Mouse (Mus musculus) forebrain, embryonic 11.5 days (tissue): ENCODE data around the gene Polm. TPM values are rescaled to one million over a fixed set of nuclear protein-coding genes. Genes with fewer than 3 reads are reported as not detected.
A peak's percentile ranks its signal among the peaks of the same experiment; 100 is the strongest.

ENCODE experiments used
- ATAC-seq: fragments of 200-750 bp; cut with Nextera tagmentation; replicated peaks from 2 replicates; pipeline ENCODE4 v1.8.0; 2017; ENCODE audit warnings: moderate TSS enrichment; ENCODE audit not compliant: low FRiP score
- DNase-seq: peaks from one replicate; pipeline ENCODE4 v3.0.0-alpha.2; 2017; ENCODE audit warnings: low spot score
- H3K27ac ChIP-seq: fragments of 300-500 bp; sonication (generic); 2 replicates; pipeline ENCODE4 v1.5.1; 2014; ENCODE audit warnings: low read depth, low read length
- H3K27me3 ChIP-seq: fragments of 300-500 bp; sonication (generic); 2 replicates; pipeline ENCODE4 v1.6.1; 2014; ENCODE audit warnings: mild to moderate bottlenecking, low read length, mixed read lengths; ENCODE audit not compliant: control insufficient read depth, insufficient read depth
- H3K36me3 ChIP-seq: fragments of 300-500 bp; sonication (generic); 2 replicates; pipeline ENCODE4 v1.6.1; 2014; ENCODE audit warnings: mild to moderate bottlenecking, low read length, moderate library complexity, mixed read lengths; ENCODE audit not compliant: control insufficient read depth, insufficient read depth
- H3K4me1 ChIP-seq: fragments of 300-500 bp; sonication (generic); replicated peaks from 2 replicates; pipeline ENCODE4 v1.6.1; 2014; ENCODE audit warnings: low read length, mixed read lengths; ENCODE audit not compliant: control insufficient read depth, insufficient read depth
- H3K4me2 ChIP-seq: fragments of 300-500 bp; sonication (generic); 2 replicates; pipeline ENCODE4 v1.6.1; 2014; ENCODE audit warnings: low read depth, mild to moderate bottlenecking, low read length, moderate library complexity, mixed read lengths; ENCODE audit not compliant: severe bottlenecking
- H3K4me3 ChIP-seq: fragments of 300-500 bp; sonication (generic); 2 replicates; pipeline ENCODE4 v1.5.1; 2014; ENCODE audit warnings: low read depth, low read length
- H3K9ac ChIP-seq: fragments of 300-500 bp; sonication (generic); 2 replicates; pipeline ENCODE4 v1.6.1; 2014; ENCODE audit warnings: low read length
- H3K9me3 ChIP-seq: fragments of 300-500 bp; sonication (generic); 2 replicates; pipeline ENCODE4 v1.6.1; 2016; ENCODE audit warnings: low read length, mixed read lengths; ENCODE audit not compliant: control insufficient read depth
- WGBS: fragments of 180-500 bp; shearing (Covaris S2); extraction: QIAGEN DNeasy Blood & Tissue Kit; methylation state at CpG from one replicate; pipeline ENCODE4 v1.1.7; 2014; 5-methylcytosine and 5-hydroxymethylcytosine counted together
- polyA plus RNA-seq: library from polyadenylated mRNA; unstranded; fragments of >200 nt; fragmentation: Nextera tagmentation; extraction: Ambion mirVana; gene quantifications from 2 replicates; pipeline ENCODE4 v1.2.1, GENCODE M21; 2014

The Polm gene
- polyA plus RNA-seq, 1 experiment from 2014 or later = 8.8 TPM

- DNase-seq (no peak), ATAC-seq (no peak)
- WGBS = 84% methylated on average over 3 of the region's 3 CpGs
- Histone ChIP-seq H3K9me3 (no peaks in the 10 kb centered on the region), H3K4me2 (no peak overlapping the region), H3K36me3 (peaks cover 2% of the 10 kb centered on the region; the same call in 1 of the 2 replicates), H3K4me3 (no peak overlapping the region), H3K4me1 (no peaks in the 10 kb centered on the region), H3K9ac (no peak overlapping the region), H3K27me3 (no peaks in the 10 kb centered on the region), H3K27ac (no peak overlapping the region)
Observed at GRCm38 (mm10) chr11:5805711-5806110, 32.1 kb downstream of the Polm start.

- H3K27me3 ChIP-seq = no peaks in the 10 kb centered on the region
- no peak overlapping the region for H3K4me3 ChIP-seq
- no peaks in the 10 kb centered on the region for H3K9me3 ChIP-seq
- no peak overlapping the region for H3K9ac ChIP-seq
- no peak for ATAC-seq
- WGBS = 76% methylated on average over 5 of the region's 5 CpGs
- no peak overlapping the region for H3K27ac ChIP-seq
- no peak for DNase-seq
- peaks cover 2% of the 10 kb centered on the region; the same call in 1 of the 2 replicates for H3K36me3 ChIP-seq
- H3K4me1 ChIP-seq = no peaks in the 10 kb centered on the region
- no peak overlapping the region for H3K4me2 ChIP-seq
Observed at GRCm38 (mm10) chr11:5804174-5804573, 33.6 kb downstream of the Polm start.

GRCm38 (mm10) chr11:5803551-5803981 is 34.2 kb downstream of the Polm start, which contains the start of gene Pgam2:
TSS of gene Pgam2 (minus strand) at chr11:5803733.
- ATAC-seq = no peak
- no peak for DNase-seq

GRCm38 (mm10) chr11:5802457-5803217 is 35.2 kb downstream of the Polm start:
- WGBS = 80% methylated on average over 8 of the region's 8 CpGs
- DNase-seq (no peak), ATAC-seq (no peak)
- Histone ChIP-seq H3K9me3 (no peaks in the 10 kb centered on the region), H3K4me1 (no peaks in the 10 kb centered on the region), H3K4me2 (no peak overlapping the region), H3K27me3 (no peaks in the 10 kb centered on the region), H3K4me3 (no peak overlapping the region), H3K27ac (no peak overlapping the region), H3K9ac (no peak overlapping the region), H3K36me3 (peaks cover 8% of the 10 kb centered on the region; the same call in 1 of the 2 replicates)

More at GRCm38 (mm10) chr11:5803551-5803981, 34.2 kb downstream of the Polm start, which contains the start of gene Pgam2:
- Histone ChIP-seq H3K36me3 (peaks cover 2% of the 10 kb centered on the region; the same call in 1 of the 2 replicates), H3K4me2 (no peak within 1 kb of the TSS), H3K4me3 (no peak within 1 kb of the TSS), H3K4me1 (no peaks in the 10 kb centered on the region), H3K9ac (no peak within 1 kb of the TSS), H3K27me3 (no peaks in the 10 kb centered on the region), H3K9me3 (no peaks in the 10 kb centered on the region), H3K27ac (no peak within 1 kb of the TSS)
- WGBS = 66% methylated on average over 8 of the region's 8 CpGs

GRCm38 (mm10) chr11:5802005-5802404 is 35.8 kb downstream of the Polm start:
- no peak for ATAC-seq
- Histone ChIP-seq H3K4me2 (no peak overlapping the region), H3K9ac (no peak overlapping the region), H3K9me3 (no peaks in the 10 kb centered on the region), H3K27ac (no peak overlapping the region), H3K4me3 (no peak overlapping the region), H3K36me3 (peaks cover 8% of the 10 kb centered on the region; the same call in 1 of the 2 replicates), H3K4me1 (no peaks in the 10 kb centered on the region), H3K27me3 (no peaks in the 10 kb centered on the region)
- DNase-seq = no peak
- 75% methylated on average over 12 of the region's 12 CpGs for WGBS

- 94% methylated on average over 16 of the region's 16 CpGs for whole genome bisulfite sequencing
Observed at GRCm38 (mm10) chr11:5801511-5801910, 36.3 kb downstream of the Polm start.

DNA sequence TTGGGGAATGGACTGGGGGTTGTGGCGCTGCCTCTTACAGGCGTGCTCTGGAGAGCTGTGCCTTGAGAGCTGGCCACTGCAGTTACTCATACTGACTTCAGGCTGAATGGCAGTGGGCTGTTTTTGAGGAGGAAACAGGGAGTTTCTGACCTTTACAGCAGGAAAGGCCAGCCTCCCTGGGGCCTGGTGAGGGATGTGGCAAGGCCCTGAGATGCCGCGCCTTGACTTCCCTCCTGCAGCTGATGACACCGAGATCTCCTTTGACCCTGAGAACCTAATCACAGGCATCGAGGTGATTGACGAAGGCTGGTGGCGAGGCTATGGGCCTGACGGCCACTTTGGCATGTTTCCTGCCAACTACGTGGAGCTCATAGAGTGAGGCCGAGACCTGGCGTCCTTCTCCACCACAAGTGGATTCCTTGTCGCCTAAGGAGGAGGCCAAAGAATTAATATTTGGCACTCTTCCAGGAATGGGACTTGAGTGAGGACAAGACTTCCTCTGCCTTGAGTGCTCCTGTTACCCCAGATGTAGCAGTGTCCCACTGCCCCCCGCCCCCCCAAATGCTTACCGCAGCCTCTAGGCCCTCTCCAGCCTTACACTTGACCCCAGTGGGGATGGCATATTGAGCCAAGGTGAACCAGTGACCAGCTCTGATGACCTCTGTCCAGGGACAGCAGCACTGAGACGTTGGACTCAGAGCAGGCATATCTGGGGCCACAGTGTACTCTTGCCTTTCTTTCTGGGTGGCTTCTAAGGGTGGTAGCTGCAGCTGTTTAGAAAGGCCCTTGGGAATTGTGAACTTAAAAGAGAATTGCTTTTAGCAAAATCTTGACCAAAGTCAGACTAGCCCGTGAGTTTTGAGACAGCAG is 38.0 kb downstream of the Polm start:
- ATAC-seq = no peak

More at GRCm38 (mm10) chr11:5801511-5801910, 36.3 kb downstream of the Polm start:
- Histone ChIP-seq H3K4me3 (no peak overlapping the region), H3K4me2 (no peak overlapping the region), H3K9me3 (no peaks in the 10 kb centered on the region), H3K27me3 (no peaks in the 10 kb centered on the region), H3K27ac (no peak overlapping the region), H3K9ac (no peak overlapping the region), H3K36me3 (peaks cover 11% of the 10 kb centered on the region; the same call in 1 of the 2 replicates), H3K4me1 (no peaks in the 10 kb centered on the region)
- no peak for DNase-seq
- ATAC-seq = no peak

GRCm38 (mm10) chr11:5797928-5798327 is 39.9 kb downstream of the Polm start:
- WGBS = 88% methylated on average over 5 of the region's 5 CpGs
- H3K4me2 ChIP-seq = no peak overlapping the region
- no peak overlapping the region for H3K27ac ChIP-seq
- peaks cover 19% of the 10 kb centered on the region; the same call in 1 of the 2 replicates for H3K36me3 ChIP-seq
- H3K4me3 ChIP-seq = no peak overlapping the region
- H3K27me3 ChIP-seq = no peaks in the 10 kb centered on the region
- H3K9ac ChIP-seq = no peak overlapping the region
- ATAC-seq (no peak), DNase-seq (peak; percentile 31)
- no peaks in the 10 kb centered on the region for H3K4me1 ChIP-seq
- H3K9me3 ChIP-seq = no peaks in the 10 kb centered on the region

More for the DNA sequence above, 38.0 kb downstream of the Polm start:
- Histone ChIP-seq H3K9me3 (no peaks in the 10 kb centered on the region), H3K9ac (no peak overlapping the region), H3K4me1 (no peaks in the 10 kb centered on the region), H3K27ac (no peak overlapping the region), H3K36me3 (peaks cover 19% of the 10 kb centered on the region; the same call in 1 of the 2 replicates), H3K4me3 (no peak overlapping the region), H3K4me2 (no peak overlapping the region), H3K27me3 (no peaks in the 10 kb centered on the region)
- WGBS = 95% methylated on average over 17 of the region's 17 CpGs
- peak; percentile 43 for DNase-seq
